Mouse (Mus musculus) neural tube, embryonic 13.5 days (tissue): ENCODE results near the gene Sdad1. TPM values are rescaled to one million over a fixed set of nuclear protein-coding genes. Genes with fewer than 3 reads are reported as not detected.

Experiments used
- ATAC-seq: fragments of 200-750 bp; cut with Nextera tagmentation; 2 replicates; pipeline ENCODE4 v1.8.0; 2017; ENCODE audit warnings: low read depth, mild to moderate bottlenecking, moderate TSS enrichment, moderate library complexity
- H3K27ac ChIP-seq: fragments of 300-500 bp; sonication (generic); replicated peaks from 2 replicates; pipeline ENCODE4 v1.5.1; 2015; ENCODE audit warnings: moderate library complexity, mild to moderate bottlenecking, inconsistent platforms
- H3K27me3 ChIP-seq: fragments of 300-500 bp; sonication (generic); 2 replicates; pipeline ENCODE4 v1.6.1; 2015; ENCODE audit warnings: mild to moderate bottlenecking, inconsistent platforms
- H3K36me3 ChIP-seq: fragments of 300-500 bp; sonication (generic); 2 replicates; pipeline ENCODE4 v1.6.1; 2015; ENCODE audit warnings: mild to moderate bottlenecking, inconsistent platforms
- H3K4me1 ChIP-seq: fragments of 300-500 bp; sonication (generic); replicated peaks from 2 replicates; pipeline ENCODE4 v1.6.1; 2015; ENCODE audit warnings: inconsistent platforms
- H3K4me2 ChIP-seq: fragments of 300-500 bp; sonication (generic); 2 replicates; pipeline ENCODE4 v1.6.1; 2015; ENCODE audit warnings: inconsistent platforms, mild to moderate bottlenecking, moderate library complexity
- H3K4me3 ChIP-seq: fragments of 300-500 bp; sonication (generic); 2 replicates; pipeline ENCODE4 v1.5.1; 2015; ENCODE audit warnings: mild to moderate bottlenecking, inconsistent platforms
- H3K9ac ChIP-seq: fragments of 300-500 bp; sonication (generic); 2 replicates; pipeline ENCODE4 v1.6.1; 2015; ENCODE audit warnings: moderate library complexity, mild to moderate bottlenecking, inconsistent platforms
- H3K9me3 ChIP-seq: fragments of 300-500 bp; sonication (generic); 2 replicates; pipeline ENCODE4 v1.6.1; 2016; ENCODE audit warnings: inconsistent platforms
- WGBS: fragments of 180-500 bp; shearing (Covaris S2); methylation state at CpG from one replicate; pipeline ENCODE4 v1.1.7; 2015; 5-methylcytosine and 5-hydroxymethylcytosine counted together
- polyA plus RNA-seq: library from polyadenylated mRNA; unstranded; fragments of >200 nt; fragmentation: Nextera tagmentation; extraction: Ambion mirVana; gene quantifications from 2 replicates; pipeline ENCODE4 v1.2.1, GENCODE M21; 2015

Gene Sdad1
- polyA plus RNA-seq, 1 experiment from 2014 or later, result 28.2 TPM

DNA sequence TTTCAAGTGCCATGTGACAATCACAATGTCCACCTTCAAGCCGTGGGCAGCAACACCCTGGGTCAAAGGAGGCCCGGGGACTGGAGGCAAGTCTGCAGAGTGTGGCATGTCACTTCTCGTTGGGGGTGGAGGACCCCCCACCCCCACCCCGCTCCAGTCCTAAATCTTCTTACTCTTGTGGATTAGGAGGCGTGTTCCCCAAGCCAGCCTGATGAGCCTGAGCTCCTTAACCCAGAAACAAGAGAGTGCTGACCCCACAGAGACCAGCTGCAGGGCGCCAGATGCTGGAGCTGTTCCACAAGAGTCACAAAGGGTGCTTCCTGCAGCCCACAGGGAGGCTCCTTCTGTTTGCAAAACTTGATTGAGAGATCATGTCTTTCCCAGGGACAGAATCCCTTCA lies 54.1 kb downstream of the Sdad1 start, which contains the start of gene Ppef2:
Ppef2 (minus strand) TSS at position 61 of the 400 bp plus-strand sequence.
- Histone ChIP-seq H3K9ac (no peak within 1 kb of the TSS), H3K27ac (no peak within 1 kb of the TSS), H3K9me3 (no peaks in the 10 kb centered on the region), H3K36me3 (no peaks in the 10 kb centered on the region), H3K4me3 (no peak within 1 kb of the TSS), H3K4me1 (peaks cover 5% of the 10 kb centered on the region; the same call in 1 of the 2 replicates), H3K27me3 (peaks cover 3% of the 10 kb centered on the region; the same call in 1 of the 2 replicates), H3K4me2 (no peak within 1 kb of the TSS)
- WGBS, result 12% methylated on average over 6 of the region's 6 CpGs
- ATAC-seq, result no peak

- Histone ChIP-seq H3K27me3 (peaks cover 3% of the 10 kb centered on the region; the same call in 1 of the 2 replicates), H3K4me1 (peaks cover 5% of the 10 kb centered on the region; the same call in 1 of the 2 replicates), H3K4me2 (no peak overlapping the region), H3K9ac (no peak overlapping the region), H3K36me3 (no peaks in the 10 kb centered on the region), H3K9me3 (no peaks in the 10 kb centered on the region), H3K27ac (no peak overlapping the region), H3K4me3 (no peak overlapping the region)
- no peak for ATAC-seq
- WGBS, result 56% methylated on average over 6 of the region's 6 CpGs
These were observed 55.8 kb downstream of the Sdad1 start for GRCm38 (mm10) chr5:92254476-92254875.

DNA sequence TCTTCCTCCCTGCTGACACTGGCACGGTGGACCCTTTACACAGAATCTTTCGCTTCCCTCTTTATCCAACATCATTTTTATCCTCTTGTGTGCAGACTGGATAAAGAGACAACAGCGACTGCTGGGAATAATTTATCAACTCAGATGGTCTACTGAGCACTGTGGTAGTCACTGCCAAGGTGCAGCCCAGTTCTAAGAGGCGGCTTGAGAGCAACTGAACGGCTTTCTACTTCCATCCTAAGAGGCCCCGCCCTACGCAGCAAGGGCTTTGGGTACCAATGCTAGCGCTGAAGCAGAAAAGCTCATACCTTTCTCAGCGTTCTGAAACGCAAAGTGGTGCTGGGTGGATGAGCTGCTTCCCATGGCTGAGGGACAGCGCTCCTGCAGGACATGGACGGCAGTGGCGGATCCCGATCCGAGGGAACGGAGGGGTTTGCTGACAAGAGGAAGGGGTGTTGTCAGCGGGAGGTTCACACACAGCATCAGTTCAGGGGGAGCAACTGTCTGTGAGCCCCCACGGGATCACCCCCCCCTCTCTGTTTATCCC lies 57.4 kb downstream of the Sdad1 start:
- WGBS, result 28% methylated on average over 18 of the region's 18 CpGs
- H3K27me3 ChIP-seq, result no peaks in the 10 kb centered on the region
- H3K36me3 ChIP-seq, result no peaks in the 10 kb centered on the region
- no peak overlapping the region for H3K27ac ChIP-seq
- H3K9me3 ChIP-seq, result no peaks in the 10 kb centered on the region
- peak overlapping the region; percentile 31 for H3K4me2 ChIP-seq
- peaks cover 5% of the 10 kb centered on the region; the same call in 1 of the 2 replicates for H3K4me1 ChIP-seq
- 0 out of 2 replicates have a peak overlapping the region, but pooled peaks have one; percentile 4 for H3K4me3 ChIP-seq
- 0 out of 2 replicates have a peak overlapping the region, but pooled peaks have one; percentile 2 for H3K9ac ChIP-seq
- peak; percentile 58; the same call in 1 of the 2 replicates for ATAC-seq

GRCm38 (mm10) chr5:92252031-92252430 lies 58.2 kb downstream of the Sdad1 start:
- 96% methylated on average over 6 of the region's 6 CpGs for WGBS

GRCm38 (mm10) chr5:92248614-92249013 lies 61.7 kb downstream of the Sdad1 start:
- H3K36me3 ChIP-seq, result no peaks in the 10 kb centered on the region
- H3K9ac ChIP-seq, result no peak overlapping the region
- no peak for ATAC-seq
- H3K27me3 ChIP-seq, result no peaks in the 10 kb centered on the region
- WGBS, result 88% methylated on average over 11 of the region's 11 CpGs
- no peak overlapping the region for H3K4me2 ChIP-seq
- no peak overlapping the region for H3K27ac ChIP-seq
- H3K4me3 ChIP-seq, result no peak overlapping the region
- H3K4me1 ChIP-seq, result peaks cover 5% of the 10 kb centered on the region; the same call in 1 of the 2 replicates
- H3K9me3 ChIP-seq, result no peaks in the 10 kb centered on the region

More at GRCm38 (mm10) chr5:92252031-92252430, 58.2 kb downstream of the Sdad1 start:
- H3K4me1 ChIP-seq, result peaks cover 5% of the 10 kb centered on the region; the same call in 1 of the 2 replicates
- no peaks in the 10 kb centered on the region for H3K9me3 ChIP-seq
- H3K9ac ChIP-seq, result no peak overlapping the region
- no peak overlapping the region for H3K4me3 ChIP-seq
- ATAC-seq, result no peak
- no peaks in the 10 kb centered on the region for H3K36me3 ChIP-seq
- no peak overlapping the region for H3K4me2 ChIP-seq
- H3K27me3 ChIP-seq, result no peaks in the 10 kb centered on the region
- no peak overlapping the region for H3K27ac ChIP-seq

- no peaks in the 10 kb centered on the region for H3K36me3 ChIP-seq
- H3K27me3 ChIP-seq, result no peaks in the 10 kb centered on the region
- H3K4me2 ChIP-seq, result no peak overlapping the region
- no peak overlapping the region for H3K9ac ChIP-seq
- H3K9me3 ChIP-seq, result no peaks in the 10 kb centered on the region
- H3K27ac ChIP-seq, result no peak overlapping the region
- WGBS, result 93% methylated on average over 9 of the region's 9 CpGs
- H3K4me3 ChIP-seq, result no peak overlapping the region
- H3K4me1 ChIP-seq, result no peaks in the 10 kb centered on the region
- no peak for ATAC-seq
These were observed 64.8 kb downstream of the Sdad1 start for GRCm38 (mm10) chr5:92245483-92245882.

DNA sequence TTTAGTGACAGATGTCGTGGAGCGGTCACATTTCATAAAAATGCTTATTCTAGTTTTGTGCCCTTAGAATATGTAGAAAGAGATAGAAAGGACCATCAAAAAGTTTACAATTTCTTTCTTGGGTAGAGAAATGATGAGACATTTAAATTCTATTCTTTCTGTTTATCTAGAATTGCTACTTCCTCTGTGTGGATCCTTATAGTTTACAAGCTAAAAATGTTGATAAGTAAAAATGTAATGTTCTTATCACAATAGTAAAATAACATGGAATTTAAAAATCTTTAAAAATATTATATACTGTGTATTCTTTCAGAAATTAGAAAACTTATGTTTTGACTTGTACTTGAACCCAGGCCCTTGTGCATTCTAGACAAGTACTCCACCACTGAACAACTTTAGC lies 65.4 kb downstream of the Sdad1 start:
- Histone ChIP-seq H3K27me3 (no peaks in the 10 kb centered on the region), H3K36me3 (no peaks in the 10 kb centered on the region), H3K27ac (no peak overlapping the region), H3K9me3 (no peaks in the 10 kb centered on the region), H3K4me1 (no peaks in the 10 kb centered on the region), H3K4me3 (no peak overlapping the region), H3K4me2 (no peak overlapping the region), H3K9ac (no peak overlapping the region)
- 99% methylated on average over 2 of the region's 2 CpGs for WGBS
- ATAC-seq, result no peak

DNA sequence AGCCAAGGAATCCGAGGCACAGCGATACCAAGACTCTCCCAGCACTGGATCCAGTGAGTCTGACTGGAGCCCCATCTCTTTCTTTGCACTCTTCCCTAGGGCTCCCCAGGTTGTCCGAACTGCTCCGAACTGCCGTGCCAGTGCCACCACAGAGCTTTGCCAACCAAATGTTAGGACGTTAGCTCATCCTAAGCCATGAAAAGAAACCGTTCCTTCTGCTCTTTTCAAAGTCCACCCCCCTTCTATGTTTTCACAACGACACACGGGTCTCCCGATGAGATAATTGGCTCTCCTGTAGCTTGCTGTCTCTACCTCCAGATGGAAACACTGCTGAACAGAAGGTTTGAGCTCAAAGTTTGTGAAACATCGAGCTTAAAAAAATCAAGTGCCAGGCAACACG lies 69.5 kb downstream of the Sdad1 start:
- Histone ChIP-seq H3K27ac (no peak overlapping the region), H3K4me2 (no peak overlapping the region), H3K4me3 (no peak overlapping the region), H3K4me1 (no peaks in the 10 kb centered on the region), H3K36me3 (no peaks in the 10 kb centered on the region), H3K27me3 (no peaks in the 10 kb centered on the region), H3K9me3 (no peaks in the 10 kb centered on the region), H3K9ac (no peak overlapping the region)
- ATAC-seq, result no peak
- 89% methylated on average over 12 of the region's 12 CpGs for WGBS

GRCm38 (mm10) chr5:92239333-92240232 lies 70.7 kb downstream of the Sdad1 start:
- Histone ChIP-seq H3K4me3 (no peak overlapping the region), H3K36me3 (no peaks in the 10 kb centered on the region), H3K9me3 (no peaks in the 10 kb centered on the region), H3K4me1 (no peaks in the 10 kb centered on the region), H3K9ac (no peak overlapping the region), H3K4me2 (peak overlapping the region; percentile 24), H3K27ac (no peak overlapping the region), H3K27me3 (no peaks in the 10 kb centered on the region)
- peak; percentile 77 for ATAC-seq
- 51% methylated on average over 29 of the region's 29 CpGs for WGBS

- no peak for ATAC-seq
- no peaks in the 10 kb centered on the region for H3K4me1 ChIP-seq
- H3K9me3 ChIP-seq, result no peaks in the 10 kb centered on the region
- H3K36me3 ChIP-seq, result no peaks in the 10 kb centered on the region
- H3K9ac ChIP-seq, result no peak overlapping the region
- WGBS, result 76% methylated on average over 5 of the region's 5 CpGs
- H3K4me3 ChIP-seq, result no peak overlapping the region
- H3K4me2 ChIP-seq, result no peak overlapping the region
- H3K27ac ChIP-seq, result no peak overlapping the region
- H3K27me3 ChIP-seq, result no peaks in the 10 kb centered on the region
These were observed 75.2 kb downstream of the Sdad1 start for GRCm38 (mm10) chr5:92234939-92235557.
